Mouse (Mus musculus) liver, postnatal 0 days (tissue): Measurements from ENCODE around the gene Zdhhc18.

Experiments
- CTCF ChIP-seq: sonication (generic); IDR thresholded peaks from 2 replicates; pipeline ENCODE4 v1.5.1; 2016; ENCODE audit warnings: antibody characterized with exemption, low read depth
- EP300 ChIP-seq: IDR thresholded peaks from 2 replicates; pipeline ENCODE4 v1.6.1; 2016; ENCODE audit warnings: antibody characterized with exemption, low read depth, mild to moderate bottlenecking

DNA sequence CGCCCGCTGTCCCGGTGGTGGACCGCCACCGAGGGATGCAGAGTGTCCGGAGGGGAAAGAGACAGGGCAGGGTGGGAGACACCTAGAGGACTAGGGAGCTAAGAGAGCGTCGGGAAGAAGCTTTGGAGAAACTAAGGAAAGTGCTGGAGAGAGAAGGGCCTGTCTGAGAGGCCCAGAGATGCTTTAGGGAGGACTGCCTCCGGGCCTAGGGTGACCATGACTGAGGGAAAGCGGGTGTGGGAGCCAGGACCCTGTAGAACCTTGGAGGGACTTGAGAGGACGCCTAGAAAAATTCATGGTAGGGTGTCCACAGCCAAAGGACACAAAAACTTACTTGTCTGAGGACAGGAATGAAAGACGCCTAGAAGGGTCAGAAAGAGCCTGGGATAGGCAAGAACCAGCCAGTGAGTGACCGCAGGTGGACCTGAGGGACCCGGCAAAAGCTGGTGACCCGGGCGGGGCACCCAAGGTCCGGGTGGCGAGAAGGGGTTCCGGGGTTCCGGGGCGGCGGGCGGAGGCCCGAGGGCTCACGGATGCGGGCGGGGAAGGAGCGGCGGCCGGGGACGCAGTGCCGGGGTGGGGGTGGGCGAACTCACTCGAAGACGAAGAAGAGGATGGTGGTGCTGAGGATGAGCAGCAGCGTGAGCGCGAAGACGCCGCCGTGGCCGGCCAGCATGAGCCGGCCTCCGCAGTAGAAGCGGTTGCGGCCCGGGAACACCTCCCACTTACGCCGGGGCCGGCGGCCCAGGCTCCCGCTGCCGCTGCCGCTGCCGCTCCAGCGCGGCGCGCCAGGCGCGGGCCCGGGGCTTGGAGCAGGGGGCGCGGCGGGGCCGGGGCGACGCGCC, 17.2 kb downstream of the Zdhhc18 start:
- TF ChIP-seq CTCF: no peak
- TF ChIP-seq EP300: no peak
